ENCODE assay signal across 15 mouse cellular contexts in genomic region chr4:59717349-59717748, GRCm38 (mm10).
A peak's percentile ranks its signal among the peaks of the same experiment; 100 is the strongest.
DNase-seq lines count a peak whose midpoint lies in the region; ATAC-seq and TF ChIP-seq lines count a peak whose summit lies in the region.
"Had no signal": no experiment of that assay in that cellular context is flagged by ENCODE, and none has a peak within 500 bp of the region (broad histone marks: within the 10 kb centered on the region; RNA-seq: fewer than 3 reads in every experiment).

No protein-coding gene starts in this region.

- no peaks in the 10 kb centered on the region for H3K4me1 ChIP-seq in forebrain, embryonic 14.5 days (ENCODE audit: control insufficient read depth, insufficient read depth, low read length)
- no peaks in the 10 kb centered on the region for H3K4me1 ChIP-seq in forebrain, embryonic 16.5 days (replicated peaks; ENCODE audit: control insufficient read depth, insufficient read depth, low read length)
- no peaks in the 10 kb centered on the region for H3K4me1 ChIP-seq in intestine, embryonic 14.5 days (replicated peaks; ENCODE audit: control insufficient read depth, insufficient read depth, low read length)
- peaks cover 45% of the 10 kb centered on the region for H3K4me1 ChIP-seq in hindbrain, embryonic 10.5 days (replicated peaks)
- no peaks in the 10 kb centered on the region for H3K4me1 ChIP-seq in thymus, adult 2 months (replicated peaks; ENCODE audit: control insufficient read depth, insufficient read depth, low read length)

- peaks cover 8% of the 10 kb centered on the region for H3K36me3 ChIP-seq in forebrain, embryonic 14.5 days (ENCODE audit: control insufficient read depth, insufficient read depth, low read length)
- H3K36me3 ChIP-seq in forebrain, embryonic 16.5 days (ENCODE audit: control insufficient read depth, insufficient read depth): no peaks in the 10 kb centered on the region
- H3K36me3 ChIP-seq in intestine, embryonic 14.5 days (ENCODE audit: control insufficient read depth, insufficient read depth, low read length): peaks cover 9% of the 10 kb centered on the region; the same call in 1 of the 2 replicates
- peaks cover 22% of the 10 kb centered on the region for H3K36me3 ChIP-seq in hindbrain, embryonic 10.5 days
- no peaks in the 10 kb centered on the region for H3K36me3 ChIP-seq in thymus, adult 2 months (ENCODE audit: control insufficient read depth, insufficient read depth, low read length)
- H3K36me3 ChIP-seq: midbrain, embryonic 15.5 days had no signal

- no peaks in the 10 kb centered on the region for H3K9me3 ChIP-seq in forebrain, embryonic 14.5 days (replicated peaks; ENCODE audit: control insufficient read depth, low read length)
- H3K9me3 ChIP-seq in forebrain, embryonic 16.5 days (ENCODE audit: control insufficient read depth, low read length): no peaks in the 10 kb centered on the region
- no peaks in the 10 kb centered on the region for H3K9me3 ChIP-seq in intestine, embryonic 14.5 days (ENCODE audit: control insufficient read depth, low read length)
- H3K9me3 ChIP-seq in hindbrain, embryonic 10.5 days: no peaks in the 10 kb centered on the region
- H3K9me3 ChIP-seq: heart, embryonic 12.5 days; midbrain, embryonic 15.5 days had no signal

- no peak overlapping the region for H3K4me3 ChIP-seq in forebrain, embryonic 14.5 days (ENCODE audit: low read depth, low read length)
- no peak overlapping the region for H3K4me3 ChIP-seq in forebrain, embryonic 16.5 days (replicated peaks; ENCODE audit: low read length)
- no peak overlapping the region for H3K4me3 ChIP-seq in intestine, embryonic 14.5 days (ENCODE audit: low read depth, low read length)
- H3K4me3 ChIP-seq in hindbrain, embryonic 10.5 days: no peak overlapping the region
- H3K4me3 ChIP-seq in thymus, adult 2 months (ENCODE audit: control insufficient read depth, insufficient read depth, low read length): no peak overlapping the region
- H3K4me3 ChIP-seq: heart, embryonic 12.5 days; midbrain, embryonic 15.5 days had no signal

- ATAC-seq in forebrain, embryonic 14.5 days: no peak
- no peak for ATAC-seq in forebrain, embryonic 16.5 days
- ATAC-seq in intestine, embryonic 14.5 days (replicated peaks; ENCODE audit: low FRiP score, low TSS enrichment, low read depth): 0 out of 2 replicates have a peak, but pooled peaks have one; percentile 47
- ATAC-seq: hindbrain, postnatal 0 days; midbrain, embryonic 15.5 days had no signal

- DNase-seq in forebrain, embryonic 14.5 days (ENCODE audit: low spot score): peak; percentile 6
- DNase-seq in intestine, embryonic 14.5 days (ENCODE audit: low spot score): no peak
- DNase-seq in kidney, postnatal 14 days: peak; percentile 76
- peak; percentile 49 for DNase-seq in lung, postnatal 10 days
- DNase-seq in thymus, postnatal 25 days: no peak
- no peak for DNase-seq in hindbrain, embryonic 10.5 days (ENCODE audit: low spot score)
- no peak for DNase-seq in thymus, adult 2 months
- DNase-seq: adrenal gland, postnatal 14 days; cerebellum, adult 18-20 months; spleen, adult 18-20 months; thymus, postnatal 4 days had no signal

- TF ChIP-seq CTCF in thymus, adult 2 months (IDR thresholded peaks at IDR 0.05; ENCODE audit: borderline replicate concordance, control insufficient read depth, extremely low read depth, insufficient read depth, low read length, poor library complexity): no peak

- no peak overlapping the region for H3K9ac ChIP-seq in forebrain, embryonic 14.5 days (ENCODE audit: low read length)
- no peak overlapping the region for H3K9ac ChIP-seq in forebrain, embryonic 16.5 days (replicated peaks; ENCODE audit: low read depth, low read length)
- H3K9ac ChIP-seq in intestine, embryonic 14.5 days (ENCODE audit: low read length): no peak overlapping the region
- H3K9ac ChIP-seq: heart, embryonic 12.5 days; midbrain, embryonic 15.5 days had no signal

- no peaks in the 10 kb centered on the region for H3K27me3 ChIP-seq in forebrain, embryonic 14.5 days (replicated peaks; ENCODE audit: control insufficient read depth, insufficient read depth, low read length)
- H3K27me3 ChIP-seq in forebrain, embryonic 16.5 days (replicated peaks; ENCODE audit: control insufficient read depth, insufficient read depth, low read length): no peaks in the 10 kb centered on the region
- no peaks in the 10 kb centered on the region for H3K27me3 ChIP-seq in intestine, embryonic 14.5 days (replicated peaks; ENCODE audit: control insufficient read depth, insufficient read depth, low read length)
- no peaks in the 10 kb centered on the region for H3K27me3 ChIP-seq in hindbrain, embryonic 10.5 days (ENCODE audit: insufficient read depth, poor library complexity, severe bottlenecking)
- H3K27me3 ChIP-seq in thymus, adult 2 months (ENCODE audit: control insufficient read depth, insufficient read depth, low read length): no peaks in the 10 kb centered on the region
- H3K27me3 ChIP-seq: heart, embryonic 12.5 days; midbrain, embryonic 15.5 days had no signal

- WGBS in forebrain, embryonic 14.5 days: 90% methylated on average over 4 of the region's 4 CpGs
- WGBS in forebrain, embryonic 16.5 days: 81% methylated on average over 4 of the region's 4 CpGs
- 76% methylated on average over 4 of the region's 4 CpGs for WGBS in intestine, embryonic 14.5 days
- WGBS in hindbrain, embryonic 10.5 days: 89% methylated on average over 4 of the region's 4 CpGs
- 94% methylated on average over 4 of the region's 4 CpGs for WGBS in thymus, adult 2 months

- TF ChIP-seq POLR2A in thymus, adult 2 months (IDR thresholded peaks at IDR 0.05; ENCODE audit: control insufficient read depth, extremely low read depth, insufficient read depth, low read length, poor library complexity): no peak

- no peak overlapping the region for H3K4me2 ChIP-seq in forebrain, embryonic 14.5 days (ENCODE audit: low read length)
- H3K4me2 ChIP-seq in forebrain, embryonic 16.5 days (ENCODE audit: low read length): no peak overlapping the region
- H3K4me2 ChIP-seq in intestine, embryonic 14.5 days (ENCODE audit: low read length): no peak overlapping the region
- H3K4me2 ChIP-seq: heart, embryonic 12.5 days; midbrain, embryonic 15.5 days had no signal

- no peak overlapping the region for H3K27ac ChIP-seq in forebrain, embryonic 14.5 days (ENCODE audit: low read depth, low read length)
- no peak overlapping the region for H3K27ac ChIP-seq in forebrain, embryonic 16.5 days (ENCODE audit: low read length)
- H3K27ac ChIP-seq in intestine, embryonic 14.5 days (ENCODE audit: low read depth): no peak overlapping the region
- H3K27ac ChIP-seq in hindbrain, embryonic 10.5 days: no peak overlapping the region
- no peak overlapping the region for H3K27ac ChIP-seq in thymus, adult 2 months (ENCODE audit: control insufficient read depth, insufficient read depth, low read length)
- H3K27ac ChIP-seq: hindbrain, postnatal 0 days; midbrain, embryonic 15.5 days had no signal

Comparison
In these comparisons a context has a peak if more than half of its experiments do, and no peak if none do; other contexts are left out.
1. DNase-seq: peak in forebrain, embryonic 14.5 days (single experiment), kidney, postnatal 14 days (single experiment) and lung, postnatal 10 days (single experiment); none in intestine, embryonic 14.5 days (single experiment), thymus, postnatal 25 days (single experiment), hindbrain, embryonic 10.5 days (single experiment) and thymus, adult 2 months (single experiment).